Mouse (Mus musculus) MEL (cell line): Measurements from ENCODE around the gene Hspa2. TPM values are rescaled to one million over a fixed set of nuclear protein-coding genes. Genes with fewer than 3 reads are reported as not detected.

Experiments
- DNase-seq: peaks from one replicate; pipeline ENCODE4 v3.0.0; 2011; ENCODE audit warnings: low read depth, low spot score
- H3K27ac ChIP-seq: 2 replicates; pipeline ENCODE4 v1.5.1; 2012; ENCODE audit warnings: low read depth, mild to moderate bottlenecking, control low read depth, low read length, moderate library complexity; ENCODE audit not compliant: control insufficient read depth
- H3K27me3 ChIP-seq, 2 experiments: fragments of 150-350 bp in 1 of 2; sonication (generic) in 1 of 2; 2 replicates each; pipeline ENCODE4 v1.6.1; 2012; ENCODE audit warnings: low read length in 2 of 2, mild to moderate bottlenecking in 2 of 2, improper control_type of control experiment in 1 of 2, moderate library complexity in 1 of 2; ENCODE audit not compliant: insufficient read depth in 2 of 2, control insufficient read depth in 1 of 2
- H3K36me3 ChIP-seq, 2 experiments: 2 replicates each; pipeline ENCODE4 v1.6.1; 2012 to 2014; ENCODE audit warnings: low read length in 2 of 2, improper control_type of control experiment in 1 of 2, inconsistent platforms in 1 of 2, mild to moderate bottlenecking in 1 of 2; ENCODE audit not compliant: insufficient read depth in 2 of 2, control insufficient read depth in 1 of 2
- H3K4me1 ChIP-seq, 2 experiments: fragments of 150-350 bp in 1 of 2; sonication (generic) in 1 of 2; 2 replicates each; pipeline ENCODE4 v1.6.1; 2012; ENCODE audit warnings: low read length in 2 of 2, improper control_type of control experiment in 1 of 2, mild to moderate bottlenecking in 1 of 2; ENCODE audit not compliant: insufficient read depth in 2 of 2, control insufficient read depth in 1 of 2
- H3K4me3 ChIP-seq, 2 experiments: fragments of 150-350 bp in 1 of 2; sonication (generic) in 1 of 2; 2 replicates each; pipeline ENCODE4 v1.5.1; 2012; ENCODE audit warnings: low read depth in 2 of 2, low read length in 2 of 2, mild to moderate bottlenecking in 2 of 2, moderate library complexity in 2 of 2, control low read depth in 1 of 2, improper control_type of control experiment in 1 of 2; ENCODE audit not compliant: control insufficient read depth in 1 of 2, insufficient read depth in 1 of 2
- H3K79me2 ChIP-seq: 2 replicates; pipeline ENCODE4 v1.6.1; 2012; ENCODE audit warnings: mild to moderate bottlenecking, low read length, moderate library complexity; ENCODE audit not compliant: control insufficient read depth, poor library complexity, insufficient read depth
- H3K9ac ChIP-seq: 2 replicates; pipeline ENCODE4 v1.6.1; 2012; ENCODE audit warnings: low read depth, mild to moderate bottlenecking, control low read depth, low read length, moderate library complexity; ENCODE audit not compliant: control insufficient read depth, poor library complexity, severe bottlenecking
- H3K9me3 ChIP-seq: fragments of 150-350 bp; sonication (generic); replicated peaks from 2 replicates; pipeline ENCODE4 v1.6.1; 2012; ENCODE audit warnings: mild to moderate bottlenecking, low read length, improper control_type of control experiment, moderate library complexity; ENCODE audit not compliant: insufficient read depth
- CHD1 ChIP-seq: IDR thresholded peaks from 2 replicates; pipeline ENCODE4 v1.6.1; 2012; ENCODE audit warnings: low read depth, mild to moderate bottlenecking, inconsistent platforms, low read length, improper control_type of control experiment
- CTCF ChIP-seq, 3 experiments: IDR thresholded peaks in 2 of 3; conservative IDR thresholded peaks in 1 of 3; 2 replicates each; pipeline ENCODE4 v1.5.1; 2011 to 2012; ENCODE audit warnings: low read length in 3 of 3, low read depth in 2 of 3, mild to moderate bottlenecking in 2 of 3, improper control_type of control experiment in 1 of 3, inconsistent platforms in 1 of 3, mixed read lengths in 1 of 3, moderate library complexity in 1 of 3; ENCODE audit not compliant: control insufficient read depth in 1 of 3, insufficient read depth in 1 of 3, poor library complexity in 1 of 3, severe bottlenecking in 1 of 3
- ELF1 ChIP-seq: IDR thresholded peaks from 2 replicates; pipeline ENCODE4 v1.6.1; 2014; ENCODE audit warnings: low read depth, mild to moderate bottlenecking, inconsistent platforms, low read length, improper control_type of control experiment, moderate library complexity
- EP300 ChIP-seq, 2 experiments: IDR thresholded peaks; 2 replicates each; pipeline ENCODE4 v1.6.1; 2011; ENCODE audit warnings: improper control_type of control experiment in 2 of 2, low read length in 2 of 2, low read depth in 1 of 2, mild to moderate bottlenecking in 1 of 2
- GABPA ChIP-seq: IDR thresholded peaks from 2 replicates; pipeline ENCODE4 v1.6.1; 2012; ENCODE audit warnings: low read depth, mild to moderate bottlenecking, inconsistent platforms, low read length, improper control_type of control experiment, moderate library complexity
- GATA1 ChIP-seq: IDR thresholded peaks from 2 replicates; pipeline ENCODE4 v1.6.1; 2011; ENCODE audit warnings: low read depth, low read length, improper control_type of control experiment
- MAFK ChIP-seq: IDR thresholded peaks from 2 replicates; pipeline ENCODE4 v1.6.1; 2011; ENCODE audit warnings: low read depth, mild to moderate bottlenecking, low read length, improper control_type of control experiment, borderline replicate concordance
- MAX ChIP-seq: IDR thresholded peaks from 2 replicates; pipeline ENCODE4 v1.6.1; 2011; ENCODE audit warnings: low read length, improper control_type of control experiment
- MAZ ChIP-seq: IDR thresholded peaks from 2 replicates; pipeline ENCODE4 v1.6.1; 2012; ENCODE audit warnings: low read depth, mild to moderate bottlenecking, inconsistent platforms, low read length, improper control_type of control experiment
- MEF2A ChIP-seq: IDR thresholded peaks from 2 replicates; pipeline ENCODE4 v1.6.1; 2014; ENCODE audit warnings: low read depth, mild to moderate bottlenecking, inconsistent platforms, low read length, improper control_type of control experiment; ENCODE audit not compliant: poor library complexity, insufficient replicate concordance, severe bottlenecking; ENCODE audit errors: extremely low read depth
- MXI1 ChIP-seq: IDR thresholded peaks from 2 replicates; pipeline ENCODE4 v1.6.1; 2011; ENCODE audit warnings: mild to moderate bottlenecking, low read depth, low read length, improper control_type of control experiment
- MYC ChIP-seq: IDR thresholded peaks from 2 replicates; pipeline ENCODE4 v1.6.1; 2011; ENCODE audit warnings: low read depth, mild to moderate bottlenecking, low read length, improper control_type of control experiment, moderate library complexity
- NRF1 ChIP-seq: IDR thresholded peaks from 2 replicates; pipeline ENCODE4 v1.6.1; 2014; ENCODE audit warnings: low read depth, mild to moderate bottlenecking, inconsistent platforms, low read length, improper control_type of control experiment, moderate library complexity; ENCODE audit not compliant: poor library complexity, insufficient read depth, severe bottlenecking
- POLR2AphosphoS2 ChIP-seq: IDR thresholded peaks from 2 replicates; pipeline ENCODE4 v1.6.1; 2011; ENCODE audit warnings: low read length, improper control_type of control experiment
- POLR2AphosphoS5 ChIP-seq: IDR thresholded peaks from 2 replicates; pipeline ENCODE4 v1.6.1; 2012; ENCODE audit warnings: low read depth, borderline replicate concordance, mild to moderate bottlenecking, inconsistent platforms, low read length, moderate library complexity, mixed read lengths
- RAD21 ChIP-seq: IDR thresholded peaks from 2 replicates; pipeline ENCODE4 v1.6.1; 2011; ENCODE audit warnings: mild to moderate bottlenecking, low read depth, low read length, improper control_type of control experiment
- RCOR1 ChIP-seq: IDR thresholded peaks from 2 replicates; pipeline ENCODE4 v1.6.1; 2012; ENCODE audit warnings: low read depth, mild to moderate bottlenecking, inconsistent platforms, low read length, improper control_type of control experiment
- TAL1 ChIP-seq: IDR thresholded peaks from 2 replicates; pipeline ENCODE4 v1.6.1; 2012; ENCODE audit warnings: mild to moderate bottlenecking, inconsistent platforms, low read length, moderate library complexity, mixed read lengths
- UBTF ChIP-seq: IDR thresholded peaks from 2 replicates; pipeline ENCODE4 v1.6.1; 2012; ENCODE audit warnings: low read depth, mild to moderate bottlenecking, inconsistent platforms, low read length, improper control_type of control experiment, moderate library complexity, borderline replicate concordance; ENCODE audit not compliant: insufficient read depth
- USF1 ChIP-seq: IDR thresholded peaks from 2 replicates; pipeline ENCODE4 v1.6.1; 2014; ENCODE audit warnings: low read depth, mild to moderate bottlenecking, inconsistent platforms, low read length, improper control_type of control experiment, moderate library complexity
- ZNF384 ChIP-seq: IDR thresholded peaks from 2 replicates; pipeline ENCODE4 v1.6.1; 2012; ENCODE audit warnings: low read depth, mild to moderate bottlenecking, inconsistent platforms, low read length, improper control_type of control experiment
- polyA plus RNA-seq, 2 experiments: library from polyadenylated mRNA; stranded (reverse) in 1 of 2; unstranded in 1 of 2; fragments of >175 nt in 1 of 2; fragments of >200 nt in 1 of 2; gene quantifications; 2 replicates each; pipeline versions ENCODE4 v1.2.1 to v1.2.4; 2012; ENCODE audit warnings: low replicate concordance in 2 of 2, low read depth in 1 of 2; ENCODE audit not compliant: insufficient read length in 2 of 2, insufficient read depth in 1 of 2, missing spikeins in 1 of 2
- total RNA-seq: library from RNA; depleted of rRNA; stranded (reverse); fragments of 300-350 nt; gene quantifications from 2 replicates; pipeline ENCODE4 v1.2.3, GENCODE M21; 2012

Hspa2 gene
- total and polyA plus RNA-seq, 3 experiments, result 6.6 to 9.3 TPM; not detected in 1

DNA sequence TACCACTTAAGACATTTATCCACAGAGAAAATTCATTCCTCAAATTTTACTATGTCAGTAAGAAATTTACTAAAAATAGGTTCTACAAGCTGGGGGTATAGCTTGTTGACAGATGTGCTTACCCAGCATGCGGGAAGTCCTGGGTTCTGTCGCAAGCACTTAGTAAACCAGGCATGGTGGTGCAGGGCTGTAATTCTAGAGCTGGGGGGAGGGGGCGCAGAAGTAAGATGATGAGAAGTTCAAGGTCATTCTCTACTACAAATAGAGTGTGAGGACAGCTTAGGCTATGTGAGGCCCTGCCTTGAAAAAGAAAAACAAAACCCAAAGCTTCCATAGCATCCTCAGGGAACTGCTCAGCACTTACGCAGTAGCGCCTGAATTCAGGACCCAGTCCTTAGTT is 25.4 kb upstream of the Hspa2 start:
- no peak overlapping the region for H3K27ac ChIP-seq
- DNase-seq, result no peak
- no peaks in the 10 kb centered on the region for H3K27me3 ChIP-seq

DNA sequence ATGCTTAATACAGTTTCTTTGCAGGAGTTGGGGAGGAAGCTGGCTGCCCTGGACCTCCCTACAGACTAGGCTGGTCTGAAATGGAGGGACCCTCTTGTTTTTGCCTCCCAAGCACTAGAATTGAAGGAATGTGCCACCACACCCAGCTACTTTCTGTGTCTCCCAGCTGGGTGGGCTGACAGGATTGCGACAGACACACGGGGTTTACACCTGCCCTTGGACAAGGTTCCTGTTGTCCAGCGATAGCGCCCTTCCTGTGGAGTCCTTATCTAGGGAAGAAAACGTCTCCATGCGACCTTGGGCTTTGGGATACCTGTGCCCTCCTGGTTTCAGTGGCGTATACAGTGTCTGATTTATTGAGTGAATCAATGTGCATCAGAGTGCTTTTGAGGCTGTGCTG is 23.8 kb upstream of the Hspa2 start:
- Histone ChIP-seq H3K27ac (no peak overlapping the region), H3K79me2 (peaks cover 68% of the 10 kb centered on the region), H3K4me1 (peaks cover 11 to 22% of the 10 kb centered on the region in 2 experiments), H3K9ac (no peak overlapping the region), H3K27me3 (no peaks in the 10 kb centered on the region), H3K36me3 (peaks cover 12 to 27% of the 10 kb centered on the region in 2 experiments), H3K9me3 (no peaks in the 10 kb centered on the region), H3K4me3 (no peak overlapping the region)
- no peak for TF ChIP-seq ZNF384
- TF ChIP-seq MAFK, result no peak
- TF ChIP-seq RCOR1, result no peak
- TF ChIP-seq ELF1, result no peak
- no peak for TF ChIP-seq USF1
- no peak for TF ChIP-seq MAZ
- TF ChIP-seq RAD21, result no peak
- no peak for TF ChIP-seq TAL1
- TF ChIP-seq MXI1, result no peak
- TF ChIP-seq CTCF (IDR thresholded peaks at IDR 0.05 in 2 of 3, conservative IDR thresholded peaks at IDR 0.05 in 1 of 3; ENCODE audit: control insufficient read depth in 1 of 3, insufficient read depth in 1 of 3, low read depth in 2 of 3, low read length in 3 of 3, poor library complexity in 1 of 3, severe bottlenecking in 1 of 3), result no peak
- TF ChIP-seq NRF1, result no peak
- no peak for TF ChIP-seq GATA1
- TF ChIP-seq CHD1, result no peak
- no peak for TF ChIP-seq MYC
- TF ChIP-seq POLR2AphosphoS5, result no peak
- TF ChIP-seq MAX, result no peak
- TF ChIP-seq UBTF, result no peak
- no peak for DNase-seq

More for the DNA sequence above, 25.4 kb upstream of the Hspa2 start:
- no peaks in the 10 kb centered on the region for H3K9me3 ChIP-seq
- H3K79me2 ChIP-seq, result peaks cover 72% of the 10 kb centered on the region
- peaks cover 16 to 34% of the 10 kb centered on the region in 2 experiments for H3K4me1 ChIP-seq
- no peak overlapping the region for H3K9ac ChIP-seq
- H3K4me3 ChIP-seq, result no peak overlapping the region
- no peak for TF ChIP-seq GABPA
- TF ChIP-seq POLR2AphosphoS5, result no peak
- TF ChIP-seq USF1, result no peak
- TF ChIP-seq EP300 (IDR thresholded peaks at IDR 0.05; ENCODE audit: low read depth in 1 of 2, low read length in 2 of 2), result no peak
- TF ChIP-seq CHD1, result no peak
- TF ChIP-seq MEF2A, result no peak
- no peak for TF ChIP-seq MAFK
- no peak for TF ChIP-seq POLR2AphosphoS2
- H3K36me3 ChIP-seq, result peaks cover 10 to 42% of the 10 kb centered on the region in 2 experiments
